Mouse (Mus musculus): ENCODE data around the gene Cacna1s.

GRCm38 (mm10) chr1:136127856-136128255, 75.3 kb downstream of the Cacna1s start:
- TF ChIP-seq CTCF (IDR thresholded peaks at IDR 0.05; ENCODE audit: low read depth) (no peak), EP300 (IDR thresholded peaks at IDR 0.05; ENCODE audit: low read depth) (no peak)
